Mouse (Mus musculus): ENCODE data around the gene Ush1c. TPM values are rescaled to one million over a fixed set of nuclear protein-coding genes. Genes with fewer than 3 reads are reported as not detected.
"Not testable (repeated sequence)": the region's sequence is repeated elsewhere in the genome, so short reads cannot be mapped to it uniquely, and the experiment has no call there.

Ush1c gene
- total RNA-seq, 2 experiments from 2014 or later: 0.15 to 0.50 TPM

- peak; percentile 48 to 60 for DNase-seq
These were observed 34.2 kb downstream of the Ush1c start for GRCm38 (mm10) chr7:46204046-46204471.

- DNase-seq: no peak
These were observed 36.7 kb downstream of the Ush1c start for GRCm38 (mm10) chr7:46201649-46202048.

DNA sequence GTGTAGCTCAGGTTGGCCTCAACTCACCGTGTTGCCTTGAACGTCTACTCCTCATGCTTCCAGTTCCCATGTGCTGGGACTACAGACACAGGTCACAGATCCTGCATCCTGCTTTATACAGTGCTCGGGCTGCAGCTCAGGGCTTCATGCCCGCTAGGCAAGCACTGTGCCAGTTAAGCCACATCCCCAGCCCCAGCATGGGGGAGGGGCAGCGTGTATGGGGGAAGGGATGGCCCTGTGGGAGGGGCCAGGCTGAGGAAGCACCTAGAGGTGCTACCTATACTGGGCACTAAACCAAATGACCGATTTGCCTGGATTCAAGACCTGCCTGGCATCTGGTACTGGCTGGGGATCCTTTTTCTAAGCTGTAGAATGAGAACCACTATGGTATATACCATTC lies 38.3 kb downstream of the Ush1c start:
- no peak for DNase-seq

GRCm38 (mm10) chr7:46195356-46195755 lies 42.9 kb downstream of the Ush1c start:
- no peak for DNase-seq

GRCm38 (mm10) chr7:46184232-46184631 lies 54.1 kb downstream of the Ush1c start:
- DNase-seq: no peak

GRCm38 (mm10) chr7:46181590-46181989 lies 56.7 kb downstream of the Ush1c start:
- peak in 1 of 2 experiments; percentile 43 for DNase-seq

- DNase-seq: peak; percentile 27 to 33
These were observed 58.6 kb downstream of the Ush1c start, which contains the start of gene Abcc8 for GRCm38 (mm10) chr7:46179431-46180275. Gene Abcc8, minus strand, starts transcription at chr7:46180033.

DNA sequence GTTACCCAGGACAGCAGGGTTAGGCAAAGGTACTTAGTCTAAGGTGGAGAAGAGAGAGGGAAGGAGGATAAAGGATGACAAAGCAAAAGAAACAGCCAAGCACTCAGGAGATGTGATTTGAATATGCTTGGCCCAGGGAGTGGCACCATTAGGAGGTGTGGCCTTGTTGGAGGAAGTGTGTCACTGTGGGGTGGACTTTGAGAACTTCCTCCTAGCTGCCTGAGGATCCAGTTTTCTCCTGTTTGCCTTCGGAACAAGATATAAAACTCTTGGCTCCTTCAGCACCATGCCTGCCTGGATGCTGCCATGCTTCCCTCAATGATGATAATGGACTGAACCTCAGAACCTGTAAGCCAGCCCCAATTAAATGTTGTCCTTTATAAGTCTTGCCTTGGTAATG lies 69.3 kb downstream of the Ush1c start:
- DNase-seq: not testable (repeated sequence)

- no peak for DNase-seq
These were observed 69.9 kb downstream of the Ush1c start for GRCm38 (mm10) chr7:46168402-46168801.

- DNase-seq: no peak
These were observed 70.4 kb downstream of the Ush1c start for GRCm38 (mm10) chr7:46167901-46168300.

- no peak for DNase-seq
These were observed 72.4 kb downstream of the Ush1c start for GRCm38 (mm10) chr7:46165876-46166275.

- peak; percentile 42 to 49 for DNase-seq
These were observed 75.6 kb downstream of the Ush1c start for GRCm38 (mm10) chr7:46162731-46163130.

GRCm38 (mm10) chr7:46162132-46162727 lies 76.1 kb downstream of the Ush1c start:
- DNase-seq: peak; percentile 53

GRCm38 (mm10) chr7:46161615-46162014 lies 76.7 kb downstream of the Ush1c start:
- no peak for DNase-seq

DNA sequence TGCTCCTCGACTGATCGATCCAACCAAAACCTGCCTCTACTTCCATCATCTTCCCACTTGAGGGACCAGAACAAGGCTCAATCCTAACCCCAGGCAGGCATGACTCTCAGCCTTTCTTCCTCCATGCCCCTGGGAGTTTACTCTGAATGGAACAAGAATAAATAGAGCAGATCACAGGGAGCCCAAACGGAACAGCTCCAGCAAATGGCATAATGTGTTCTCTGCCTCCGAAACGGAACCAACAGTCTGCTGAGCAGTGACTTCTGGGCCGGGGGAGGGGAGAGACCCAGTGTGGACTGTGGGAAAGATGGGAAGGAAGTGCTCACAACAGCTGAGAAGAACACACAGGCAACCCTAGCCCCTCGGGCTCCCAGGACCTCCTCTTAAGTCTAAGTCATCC lies 80.6 kb downstream of the Ush1c start:
- DNase-seq: no peak

- DNase-seq: no peak
These were observed 83.5 kb downstream of the Ush1c start for GRCm38 (mm10) chr7:46154498-46155488.

- DNase-seq: no peak
These were observed 85.4 kb downstream of the Ush1c start for GRCm38 (mm10) chr7:46152819-46153351.

DNA sequence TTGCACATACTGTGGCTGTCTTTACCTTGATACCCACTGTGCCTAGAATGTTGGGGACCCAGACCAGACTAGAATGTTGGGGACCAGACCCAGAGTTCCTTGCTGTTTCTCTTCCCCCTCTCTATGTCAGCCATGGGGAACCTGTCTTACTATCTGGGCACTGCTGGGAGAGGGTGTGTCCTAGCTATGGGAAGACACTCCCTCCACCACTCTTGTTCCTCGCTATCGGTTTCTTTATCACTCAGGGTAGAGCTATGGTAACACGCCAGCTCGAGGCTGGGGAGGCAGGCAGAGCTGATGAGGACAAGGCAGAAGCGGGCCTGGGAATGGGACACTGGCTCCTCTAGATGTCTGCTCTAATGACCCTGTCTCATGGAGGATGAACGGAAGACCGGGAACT lies 90.9 kb downstream of the Ush1c start:
- DNase-seq: no peak

DNA sequence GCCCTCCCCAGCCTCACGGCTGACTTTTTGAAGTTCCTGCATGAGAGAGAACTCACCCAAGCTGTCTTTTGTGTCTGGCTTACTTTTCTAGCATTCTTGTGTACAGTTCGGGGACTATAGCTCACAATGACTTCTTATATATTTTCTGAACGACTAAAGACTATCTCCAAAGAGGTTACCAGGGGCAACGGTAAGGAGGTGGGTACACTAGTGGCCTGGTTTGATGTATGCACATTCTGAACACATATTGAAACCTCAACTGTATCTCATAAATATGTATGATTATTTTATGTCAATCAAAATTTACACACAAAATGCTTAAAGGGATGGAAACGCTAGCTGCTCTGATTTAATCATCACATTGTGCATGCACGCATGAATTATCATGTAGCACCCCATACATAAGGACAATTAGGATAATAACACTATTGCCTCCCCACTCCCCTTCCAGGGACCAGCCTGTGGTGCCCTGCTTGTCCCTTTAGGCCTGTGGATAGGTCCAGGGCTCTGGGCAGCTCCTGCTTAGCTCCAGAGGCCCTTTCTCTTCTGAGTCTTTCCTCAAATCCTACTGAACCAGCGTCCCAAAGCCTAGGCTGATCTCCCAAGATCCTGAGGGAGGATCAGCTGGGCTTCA lies 91.5 kb downstream of the Ush1c start:
- no peak for DNase-seq
